Mouse (Mus musculus) G1E (cell line): Measurements from ENCODE around the gene Apc2. TPM values are rescaled to one million over a fixed set of nuclear protein-coding genes. Genes with fewer than 3 reads are reported as not detected.
A peak's percentile ranks its signal among the peaks of the same experiment; 100 is the strongest.

ENCODE experiments used
- ATAC-seq: 2 replicates; pipeline ENCODE4 v1.8.0; 2016; ENCODE audit warnings: mild to moderate bottlenecking; ENCODE audit not compliant: insufficient number of reproducible peaks, poor library complexity, low FRiP score, severe bottlenecking; ENCODE audit errors: extremely low read depth
- DNase-seq: peaks from one replicate; pipeline ENCODE4 v3.0.0; 2012; ENCODE audit warnings: low spot score
- H3K27me3 ChIP-seq: 2 replicates; pipeline ENCODE4 v1.6.1; 2012; ENCODE audit warnings: mild to moderate bottlenecking, low read length, inconsistent platforms; ENCODE audit not compliant: insufficient read depth
- H3K36me3 ChIP-seq: replicated peaks from 2 replicates; pipeline ENCODE3; 2012; ENCODE audit warnings: mild to moderate bottlenecking, inconsistent platforms
- H3K4me1 ChIP-seq: 2 replicates; pipeline ENCODE4 v1.6.1; 2012; ENCODE audit warnings: low read depth, low read length, inconsistent platforms, mixed read lengths; ENCODE audit not compliant: insufficient read depth
- H3K4me3 ChIP-seq: 2 replicates; pipeline ENCODE4 v1.5.1; 2012; ENCODE audit warnings: low read depth, mild to moderate bottlenecking, inconsistent platforms, low read length, moderate library complexity, mixed read lengths
- H3K9me3 ChIP-seq: replicated peaks from 2 replicates; pipeline ENCODE4 v1.6.1; 2012; ENCODE audit warnings: inconsistent platforms
- CTCF ChIP-seq: IDR thresholded peaks from 2 replicates; pipeline ENCODE4 v1.5.1; 2012; ENCODE audit warnings: low read depth, low read length, inconsistent platforms, mixed read lengths
- GATA1 ChIP-seq: IDR thresholded peaks from 2 replicates; pipeline ENCODE4 v1.6.1; 2012; ENCODE audit warnings: borderline replicate concordance, low read length, inconsistent platforms, mixed read lengths
- GATA2 ChIP-seq: IDR thresholded peaks from 2 replicates; pipeline ENCODE4 v1.6.1; 2012; ENCODE audit warnings: low read depth, low read length, inconsistent platforms, borderline replicate concordance
- POLR2AphosphoS5 ChIP-seq: IDR thresholded peaks from 2 replicates; pipeline ENCODE4 v1.6.1; 2012; ENCODE audit warnings: low read depth, low read length, inconsistent platforms; ENCODE audit not compliant: insufficient replicate concordance
- TAL1 ChIP-seq: conservative IDR thresholded peaks from 2 replicates; pipeline ENCODE4 v1.6.1; 2012; ENCODE audit warnings: low read depth, low read length, inconsistent platforms, mixed read lengths
- polyA plus RNA-seq: library from polyadenylated mRNA; stranded (reverse); fragments of >175 nt; gene quantifications from 2 replicates; pipeline ENCODE4 v1.2.3, GENCODE M21; 2012
- total RNA-seq, 2 experiments: library from RNA; stranded (forward) in 1 of 2; stranded (reverse) in 1 of 2; fragments of 200-1000 nt in 1 of 2; fragments of >200 nt in 1 of 2; fragmentation: Nextera tagmentation in 1 of 2; gene quantifications; 2 replicates each; pipeline ENCODE4 v1.2.3; 2014 to 2017

Apc2 gene
- total and polyA plus RNA-seq, 3 experiments = 0.02 to 0.23 (median 0.11) TPM

DNA sequence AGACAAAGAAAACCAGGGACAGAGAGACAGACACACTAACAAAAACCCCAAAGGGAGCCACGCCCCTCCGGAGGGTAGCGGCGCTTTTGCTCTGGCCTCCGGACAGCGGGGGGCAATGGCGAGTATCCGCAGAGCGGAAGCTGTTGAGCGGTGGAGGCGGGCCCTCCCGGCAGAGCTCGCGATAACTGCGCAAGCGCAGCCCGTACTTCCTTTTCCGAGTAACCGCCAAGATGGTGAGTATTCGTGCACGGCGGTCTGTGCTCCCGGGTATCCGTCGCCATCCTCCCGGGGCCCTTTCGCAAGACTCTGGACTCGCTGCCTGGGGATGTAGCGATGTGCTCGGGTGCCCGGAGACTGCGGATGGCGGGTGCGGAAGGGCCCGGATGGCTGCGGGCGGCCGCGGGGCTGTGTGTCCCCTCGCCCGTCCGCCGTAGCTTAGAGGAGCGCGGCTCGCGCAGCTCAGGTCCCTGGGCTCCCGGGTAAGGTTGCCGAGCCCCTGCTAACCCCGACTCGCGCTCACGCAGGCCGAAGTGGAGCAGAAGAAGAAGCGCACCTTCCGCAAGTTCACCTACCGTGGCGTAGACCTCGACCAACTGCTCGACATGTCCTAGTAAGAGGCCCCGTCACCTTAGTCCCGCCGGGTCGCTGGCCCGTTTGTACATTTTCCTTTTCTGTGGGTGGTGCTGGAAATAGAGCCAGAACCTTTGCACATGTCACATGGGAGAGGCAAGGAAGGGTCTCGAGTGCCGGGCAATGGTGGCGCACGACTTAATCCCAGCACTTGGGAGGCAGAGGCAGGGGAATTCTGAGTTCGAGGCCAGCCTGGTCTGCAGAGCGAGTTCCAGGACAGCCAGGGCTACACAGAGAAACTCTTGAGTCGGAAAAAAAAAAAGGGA, 3.3 kb upstream of the Apc2 start, which contains the start of gene Rps15:
Gene Rps15 (plus strand): TSS at position 203 of the 896 bp plus-strand sequence.
- TF ChIP-seq POLR2AphosphoS5 = no peak
- TF ChIP-seq CTCF = no peak
- no peak for TF ChIP-seq GATA1
- no peak for TF ChIP-seq GATA2
- TF ChIP-seq TAL1 = no peak
- H3K27me3 ChIP-seq = peaks cover 12% of the 10 kb centered on the region
- peaks cover 50% of the 10 kb centered on the region for H3K36me3 ChIP-seq
- H3K4me3 ChIP-seq = peak within 1 kb of the TSS; percentile 83
- H3K9me3 ChIP-seq = no peaks in the 10 kb centered on the region
- peaks cover 57% of the 10 kb centered on the region for H3K4me1 ChIP-seq
- DNase-seq (peak; percentile 89), ATAC-seq (peak; percentile 84)

DNA sequence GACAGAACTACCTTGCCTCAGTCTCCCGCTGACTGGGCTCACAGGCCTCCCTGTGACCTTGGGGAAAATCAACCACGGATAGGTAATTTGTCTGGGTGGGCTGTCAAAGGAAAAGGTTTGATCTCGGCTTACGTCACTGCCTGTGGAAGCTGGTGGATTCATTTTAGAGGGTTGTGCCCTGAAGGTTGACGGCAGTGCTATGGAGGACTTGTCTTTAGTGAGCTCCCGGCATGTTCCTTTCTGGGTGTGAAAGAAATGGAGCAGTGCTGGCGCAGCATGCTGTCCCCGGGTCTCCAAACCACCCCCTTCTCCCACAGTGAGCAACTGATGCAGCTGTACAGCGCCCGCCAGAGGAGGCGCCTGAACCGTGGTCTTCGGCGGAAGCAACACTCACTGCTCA, 2.5 kb upstream of the Apc2 start:
- DNase-seq = no peak

DNA sequence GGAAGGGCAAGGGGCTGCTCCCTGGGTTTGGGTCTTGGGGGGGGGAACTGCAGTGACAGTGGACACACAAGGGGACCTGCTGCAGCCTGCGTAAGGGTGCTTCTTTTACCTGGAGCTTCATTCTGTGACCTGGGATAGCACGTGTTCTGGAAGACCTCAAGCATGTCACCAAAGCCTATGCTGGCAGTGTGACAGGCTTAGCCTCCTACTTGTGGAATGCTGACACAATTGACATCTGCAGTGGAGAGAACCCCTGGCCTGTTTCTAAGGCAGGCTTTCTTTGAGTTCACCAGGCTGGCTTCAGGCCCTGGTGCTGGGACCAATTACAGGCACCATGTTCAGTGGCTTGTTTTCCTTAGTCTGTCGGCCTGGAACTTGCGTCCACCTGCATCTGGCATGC, 1.5 kb upstream of the Apc2 start:
- DNase-seq (no peak), ATAC-seq (no peak)
- no peak for TF ChIP-seq GATA2
- TF ChIP-seq POLR2AphosphoS5 = no peak
- no peak for TF ChIP-seq GATA1
- TF ChIP-seq TAL1 = no peak
- no peak for TF ChIP-seq CTCF
- Histone ChIP-seq H3K4me3 (peak overlapping the region; percentile 83), H3K27me3 (peaks cover 28% of the 10 kb centered on the region), H3K9me3 (no peaks in the 10 kb centered on the region), H3K36me3 (peaks cover 33% of the 10 kb centered on the region), H3K4me1 (peaks cover 52% of the 10 kb centered on the region)

More for the DNA sequence above, 2.5 kb upstream of the Apc2 start:
- H3K36me3 ChIP-seq = peaks cover 43% of the 10 kb centered on the region
- no peaks in the 10 kb centered on the region for H3K9me3 ChIP-seq
- peak overlapping the region; percentile 83 for H3K4me3 ChIP-seq
- H3K4me1 ChIP-seq = peaks cover 56% of the 10 kb centered on the region
- no peak for TF ChIP-seq GATA1
- TF ChIP-seq CTCF = no peak
- no peak for TF ChIP-seq GATA2
- no peak for TF ChIP-seq POLR2AphosphoS5
- TF ChIP-seq TAL1 = no peak
- peaks cover 19% of the 10 kb centered on the region for H3K27me3 ChIP-seq
- ATAC-seq = no peak

DNA sequence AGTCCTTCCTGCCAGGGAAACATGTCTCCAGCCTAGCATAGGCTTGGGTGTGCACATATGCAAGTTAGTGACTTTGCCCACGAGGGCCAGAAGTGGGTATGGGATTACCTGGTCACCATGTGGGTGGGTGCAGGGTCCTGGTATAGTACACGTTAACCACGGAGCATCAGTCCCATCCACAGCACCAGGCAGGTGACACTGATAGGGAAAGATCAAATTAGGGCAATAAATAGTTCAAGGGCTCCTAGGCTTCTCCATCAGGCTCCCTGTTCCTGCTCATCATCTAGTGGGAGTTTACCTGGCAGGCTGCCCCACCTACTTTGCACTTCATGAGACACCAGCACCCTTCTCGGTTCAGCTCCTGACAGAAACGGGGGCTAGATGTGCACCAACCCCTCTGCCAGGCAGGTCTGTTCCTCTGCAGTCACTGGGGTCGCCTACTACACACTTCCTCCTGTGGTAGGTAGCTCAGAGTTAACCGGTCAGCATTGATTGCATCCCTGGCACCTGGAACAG, 931 bp upstream of the Apc2 start:
- peaks cover 31% of the 10 kb centered on the region for H3K36me3 ChIP-seq
- H3K4me3 ChIP-seq = peak overlapping the region; percentile 83; the same call in 1 of the 2 replicates
- peaks cover 52% of the 10 kb centered on the region for H3K4me1 ChIP-seq
- H3K27me3 ChIP-seq = peaks cover 34% of the 10 kb centered on the region
- no peak for TF ChIP-seq CTCF
- 0 out of 2 replicates have a peak, but pooled peaks have one; percentile 22 for TF ChIP-seq POLR2AphosphoS5
- no peak for TF ChIP-seq GATA2
- no peak for TF ChIP-seq GATA1
- TF ChIP-seq TAL1 = no peak
- DNase-seq (no peak), ATAC-seq (no peak)
- no peaks in the 10 kb centered on the region for H3K9me3 ChIP-seq

DNA sequence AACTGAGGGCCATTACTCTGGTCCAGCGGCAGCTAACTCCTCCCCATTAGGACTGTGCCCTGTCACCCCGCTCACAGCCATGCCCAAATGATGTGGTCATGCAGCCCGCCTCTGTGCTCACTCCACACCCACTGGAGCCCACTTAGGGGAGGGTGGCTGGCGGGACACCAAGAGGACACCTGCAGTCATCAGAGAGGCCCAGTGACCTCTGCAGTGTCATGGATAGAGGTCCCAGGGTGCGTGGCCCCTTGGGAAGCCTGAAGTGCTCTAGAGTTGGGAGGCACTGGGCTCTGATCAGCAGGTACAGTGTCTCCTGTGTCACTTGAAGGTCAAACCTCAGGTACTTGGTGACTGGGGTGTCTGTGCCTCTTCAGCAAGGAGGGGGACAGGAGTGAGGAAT, 1.0 kb downstream of the Apc2 start:
- no peak for DNase-seq
- TF ChIP-seq TAL1 = no peak
- TF ChIP-seq POLR2AphosphoS5 = no peak
- no peak for TF ChIP-seq GATA2
- no peak for TF ChIP-seq CTCF
- H3K36me3 ChIP-seq = peaks cover 31% of the 10 kb centered on the region
- peaks cover 49% of the 10 kb centered on the region for H3K4me1 ChIP-seq
- H3K9me3 ChIP-seq = no peaks in the 10 kb centered on the region
- no peak for ATAC-seq
- H3K27me3 ChIP-seq = peaks cover 54% of the 10 kb centered on the region
- no peak overlapping the region for H3K4me3 ChIP-seq

DNA sequence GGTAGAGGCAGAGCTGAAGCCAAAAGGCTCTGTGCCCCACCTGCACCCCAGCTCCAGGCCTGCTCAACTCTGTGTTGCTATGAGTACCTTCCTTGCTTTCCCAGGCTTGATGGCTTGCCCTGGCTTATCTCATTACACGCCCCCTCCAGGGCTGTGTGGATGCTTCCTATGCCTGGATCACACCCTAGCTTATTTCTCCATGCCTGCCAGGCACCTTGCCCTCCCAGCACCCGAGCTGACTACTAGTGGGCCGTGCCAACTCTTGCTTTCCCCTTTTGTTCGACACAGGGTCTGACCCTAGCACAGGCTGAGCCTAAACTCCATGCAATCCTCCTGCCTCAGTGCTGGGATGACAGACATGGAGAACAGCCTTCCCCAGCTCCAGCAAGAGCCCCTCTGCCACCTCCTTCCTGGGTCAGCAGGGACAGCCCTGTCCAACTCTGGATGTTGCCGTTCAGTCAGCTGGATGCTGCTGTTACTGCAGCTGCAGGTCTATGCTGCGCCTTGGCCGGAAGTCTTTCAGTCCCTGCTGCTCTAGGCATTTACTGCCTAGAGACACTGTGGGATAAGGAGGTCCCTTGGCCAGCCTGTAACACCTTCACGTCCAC, 1.9 kb downstream of the Apc2 start:
- no peak for ATAC-seq
- Histone ChIP-seq H3K4me3 (no peak overlapping the region), H3K27me3 (peaks cover 62% of the 10 kb centered on the region), H3K4me1 (peaks cover 52% of the 10 kb centered on the region), H3K9me3 (no peaks in the 10 kb centered on the region), H3K36me3 (peaks cover 30% of the 10 kb centered on the region)
- DNase-seq = no peak
- TF ChIP-seq GATA1 (no peak), TAL1 (no peak), POLR2AphosphoS5 (no peak), GATA2 (no peak), CTCF (no peak)
